9 mouse cellular contexts compared by ENCODE assay signal in the genomic region with DNA sequence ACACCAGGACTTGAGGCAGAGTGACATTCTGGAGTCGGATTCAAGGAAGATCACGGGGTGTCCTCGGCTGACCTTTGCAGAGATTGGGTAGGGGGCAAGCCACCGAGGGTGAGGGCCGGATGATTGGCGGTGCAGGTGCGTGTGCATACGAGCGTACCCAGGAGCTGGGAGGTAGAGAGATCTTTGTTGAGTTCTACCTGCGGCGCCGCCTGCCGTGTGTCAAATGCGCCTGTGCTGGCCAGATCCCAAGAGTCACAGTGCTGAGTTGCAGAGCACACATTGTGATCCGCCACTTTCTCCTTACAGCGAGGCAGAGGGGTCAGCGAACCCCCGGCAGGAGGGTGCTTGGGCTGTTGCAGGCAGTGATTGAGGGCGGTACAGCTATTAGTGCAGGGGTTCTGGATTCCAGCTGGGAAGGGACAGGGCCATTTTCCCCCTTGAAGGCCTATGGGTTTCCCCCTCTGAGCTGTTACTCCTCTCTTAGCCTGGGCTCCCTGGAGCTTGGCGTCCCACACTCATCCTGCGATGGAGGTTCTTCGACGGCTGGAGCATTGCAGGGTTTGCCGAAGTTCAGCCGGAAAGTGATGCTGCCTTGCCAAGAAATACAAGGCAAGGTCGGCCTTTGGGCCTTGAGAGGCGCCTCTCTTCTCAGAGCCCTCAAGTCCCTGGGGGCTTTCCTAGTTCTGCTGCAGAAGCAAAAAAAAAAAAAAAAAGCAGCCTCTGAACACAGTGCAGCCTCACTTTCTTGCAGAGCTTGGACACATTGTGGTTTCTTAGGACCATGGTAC. TPM values are rescaled to one million over a fixed set of nuclear protein-coding genes. Genes with fewer than 3 reads are reported as not detected.
A peak's percentile ranks its signal among the peaks of the same experiment; 100 is the strongest.
DNase-seq lines count a peak whose midpoint lies in the region; ATAC-seq lines count a peak whose summit lies in the region.
"Had no signal": no experiment of that assay in that cellular context is flagged by ENCODE, and none has a peak within 500 bp of the region (broad histone marks: within the 10 kb centered on the region; RNA-seq: fewer than 3 reads in every experiment).

No protein-coding gene starts in this region.

- peak overlapping the region; percentile 83 for H3K9ac ChIP-seq in forebrain, embryonic 11.5 days (ENCODE audit: low read length)
- H3K9ac ChIP-seq in hindbrain, embryonic 13.5 days: peak overlapping the region; percentile 78
- H3K9ac ChIP-seq in limb, embryonic 15.5 days: peak overlapping the region; percentile 64
- H3K9ac ChIP-seq in midbrain, embryonic 15.5 days: peak overlapping the region; percentile 67

- ATAC-seq in forebrain, embryonic 11.5 days (replicated peaks; ENCODE audit: low FRiP score): peak; percentile 47; the same call in 1 of the 2 replicates
- peak; percentile 81 for ATAC-seq in hindbrain, embryonic 13.5 days (ENCODE audit: low FRiP score)
- ATAC-seq in limb, embryonic 15.5 days (ENCODE audit: insufficient number of reproducible peaks, low FRiP score, low TSS enrichment, low read depth): 0 out of 2 replicates have a peak, but pooled peaks have one; percentile 9
- peak; percentile 78 for ATAC-seq in midbrain, embryonic 15.5 days (replicated peaks)

- peak overlapping the region; percentile 60 for H3K4me3 ChIP-seq in forebrain, embryonic 11.5 days (ENCODE audit: low read depth, low read length)
- H3K4me3 ChIP-seq in hindbrain, embryonic 13.5 days: peak overlapping the region; percentile 74
- H3K4me3 ChIP-seq in limb, embryonic 15.5 days: peak overlapping the region; percentile 61
- H3K4me3 ChIP-seq in midbrain, embryonic 15.5 days: peak overlapping the region; percentile 73

- H3K27me3 ChIP-seq in forebrain, embryonic 11.5 days (ENCODE audit: control insufficient read depth, insufficient read depth, low read length): 0 out of 2 replicates have a peak, but pooled peaks cover 2% of the 10 kb centered on the region
- H3K27me3 ChIP-seq in hindbrain, embryonic 13.5 days: no peaks in the 10 kb centered on the region
- H3K27me3 ChIP-seq in limb, embryonic 15.5 days: no peaks in the 10 kb centered on the region
- no peaks in the 10 kb centered on the region for H3K27me3 ChIP-seq in midbrain, embryonic 15.5 days (replicated peaks)

- WGBS in forebrain, embryonic 11.5 days: 9% methylated on average over 27 of the region's 27 CpGs
- WGBS in hindbrain, embryonic 13.5 days: 7% methylated on average over 27 of the region's 27 CpGs
- WGBS in limb, embryonic 15.5 days: 5% methylated on average over 27 of the region's 27 CpGs
- 7% methylated on average over 27 of the region's 27 CpGs for WGBS in midbrain, embryonic 15.5 days

- H3K4me2 ChIP-seq in forebrain, embryonic 11.5 days (ENCODE audit: low read depth, low read length, severe bottlenecking): peak overlapping the region; percentile 94
- peak overlapping the region; percentile 91 for H3K4me2 ChIP-seq in hindbrain, embryonic 13.5 days
- peak overlapping the region; percentile 96 for H3K4me2 ChIP-seq in limb, embryonic 15.5 days
- H3K4me2 ChIP-seq in midbrain, embryonic 15.5 days: peak overlapping the region; percentile 97

- no peak overlapping the region for H3K27ac ChIP-seq in forebrain, embryonic 11.5 days (ENCODE audit: low read depth, low read length)
- peak overlapping the region; percentile 75 for H3K27ac ChIP-seq in hindbrain, embryonic 13.5 days
- peak overlapping the region; percentile 83 for H3K27ac ChIP-seq in limb, embryonic 15.5 days
- H3K27ac ChIP-seq in midbrain, embryonic 15.5 days: peak overlapping the region; percentile 27; the same call in 1 of the 2 replicates

- no peaks in the 10 kb centered on the region for H3K36me3 ChIP-seq in forebrain, embryonic 11.5 days (ENCODE audit: control insufficient read depth, insufficient read depth, low read length)
- 0 out of 2 replicates have a peak, but pooled peaks cover 3% of the 10 kb centered on the region for H3K36me3 ChIP-seq in hindbrain, embryonic 13.5 days
- no peaks in the 10 kb centered on the region for H3K36me3 ChIP-seq in limb, embryonic 15.5 days
- no peaks in the 10 kb centered on the region for H3K36me3 ChIP-seq in midbrain, embryonic 15.5 days (replicated peaks)
- H3K36me3 ChIP-seq: G1E had no signal

- H3K4me1 ChIP-seq in forebrain, embryonic 11.5 days (replicated peaks; ENCODE audit: control insufficient read depth, insufficient read depth, low read length): no peaks in the 10 kb centered on the region; the same call in 1 of the 2 replicates
- peaks cover 26% of the 10 kb centered on the region for H3K4me1 ChIP-seq in hindbrain, embryonic 13.5 days (replicated peaks)
- peaks cover 20% of the 10 kb centered on the region for H3K4me1 ChIP-seq in limb, embryonic 15.5 days
- peaks cover 28% of the 10 kb centered on the region for H3K4me1 ChIP-seq in midbrain, embryonic 15.5 days

- DNase-seq in gastrocnemius, adult 18-20 months (ENCODE audit: low spot score): peak; percentile 15
- DNase-seq in gastrocnemius, postnatal 25 days: no peak
- peak; percentile 47 to 66 for DNase-seq in adrenal gland, postnatal 36 days
- peak; percentile 64 for DNase-seq in forebrain, embryonic 11.5 days (ENCODE audit: low spot score)
- DNase-seq in urinary bladder, postnatal 4 days (ENCODE audit: low spot score in 2 of 2): peak; percentile 29 to 65

- H3K9me3 ChIP-seq in forebrain, embryonic 11.5 days (ENCODE audit: control insufficient read depth, low read length): no peaks in the 10 kb centered on the region
- no peaks in the 10 kb centered on the region for H3K9me3 ChIP-seq in hindbrain, embryonic 13.5 days
- no peaks in the 10 kb centered on the region for H3K9me3 ChIP-seq in limb, embryonic 15.5 days
- H3K9me3 ChIP-seq in midbrain, embryonic 15.5 days: no peaks in the 10 kb centered on the region

RNA-seq across cellular contexts. Expression of gene Rin2, which starts 0.9 kb away (rescaled TPM):
- total RNA-seq in gastrocnemius, adult 18-20 months (2021): 1 to 10 TPM; 7.1 to 9.1 TPM
- total RNA-seq in gastrocnemius, postnatal 25 days (2021): 10 to 100 TPM in 1 of 2 experiments, 1 to 10 TPM in 1; 9.4 to 14.2 TPM
- total RNA-seq in adrenal gland, postnatal 36 days (2021): 10 to 100 TPM; 29.3 to 41.4 TPM
- 12.4 and 12.7 TPM in 2 replicates for polyA plus RNA-seq in forebrain, embryonic 11.5 days (2014; fragmentation: Nextera tagmentation; extraction: Ambion mirVana)
- polyA plus RNA-seq in hindbrain, embryonic 13.5 days (2015; fragmentation: Nextera tagmentation; extraction: Ambion mirVana): 14.7 and 15.4 TPM in 2 replicates
- 50.4 and 56.0 TPM in 2 replicates for polyA plus RNA-seq in limb, embryonic 15.5 days (2015; fragmentation: Nextera tagmentation; extraction: Ambion mirVana)
- 19.3 and 21.1 TPM in 2 replicates for polyA plus RNA-seq in midbrain, embryonic 15.5 days (2015; fragmentation: Nextera tagmentation; extraction: Ambion mirVana)
- polyA plus RNA-seq: G1E had no signal

Comparison
In these comparisons a context has a peak if more than half of its experiments do, and no peak if none do; other contexts are left out.
1. ATAC-seq: peak in every context shown above with its lines; median percentile 81 in hindbrain, embryonic 13.5 days; 78 in midbrain, embryonic 15.5 days; 47 in forebrain, embryonic 11.5 days; 9 in limb, embryonic 15.5 days.